Mouse (Mus musculus) left cerebral cortex, adult 18-20 months (tissue): ENCODE data around the gene Dmap1. TPM values are rescaled to one million over a fixed set of nuclear protein-coding genes. Genes with fewer than 3 reads are reported as not detected.
A peak's percentile ranks its signal among the peaks of the same experiment; 100 is the strongest.

Experiments
- DNase-seq, 2 experiments: peaks; one replicate each; pipeline ENCODE4 v3.0.0; 2021 to 2022; ENCODE audit warnings: low spot score in 2 of 2, mixed read lengths in 1 of 2
- total RNA-seq, 2 experiments: library from RNA; stranded (reverse); gene quantifications; 2 replicates each; pipeline ENCODE4 v1.2.3; 2021

Gene Dmap1
- total RNA-seq, 2 experiments from 2014 or later, result 38.8 to 39.6 TPM

DNA sequence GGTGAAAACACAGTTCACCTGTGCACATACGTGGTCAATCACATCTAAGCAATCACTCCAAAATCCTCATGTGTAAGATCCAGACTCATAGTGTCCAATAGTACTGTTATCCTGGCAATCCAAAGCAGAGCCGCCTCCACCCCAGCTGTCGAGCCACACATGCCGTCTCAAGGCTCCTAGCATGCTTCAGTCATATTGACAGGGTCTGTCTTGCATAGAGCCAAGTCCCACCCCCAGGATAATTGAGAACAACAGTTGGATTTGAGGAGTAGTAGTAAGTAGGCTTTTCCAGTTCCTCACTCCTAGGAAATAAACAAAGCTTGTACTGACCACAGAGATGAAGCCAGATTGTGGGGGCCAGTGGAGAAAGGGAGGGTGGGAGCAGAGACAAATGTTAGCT lies 24.4 kb downstream of the Dmap1 start:
- peak; percentile 51 for DNase-seq

DNA sequence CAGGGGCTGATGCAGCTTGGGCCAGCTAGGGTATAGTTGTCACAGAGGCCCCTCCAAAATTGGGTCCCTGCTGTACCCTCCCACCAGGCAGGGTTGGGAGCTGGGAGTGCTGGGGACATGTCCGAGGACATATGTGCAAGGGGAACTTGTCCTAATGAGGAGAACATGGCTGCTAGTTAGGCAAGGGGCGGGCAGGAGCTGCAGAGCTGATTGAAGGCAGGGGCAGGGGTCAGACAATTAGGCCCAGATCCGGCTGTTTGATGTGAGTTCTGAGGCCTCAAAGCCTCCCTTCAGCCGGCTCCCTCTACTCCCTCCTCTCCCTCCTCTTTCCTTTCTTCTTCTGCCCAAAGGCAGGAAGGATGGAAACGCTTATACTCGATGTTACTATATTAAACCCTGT lies 25.1 kb downstream of the Dmap1 start:
- DNase-seq, result no peak

DNA sequence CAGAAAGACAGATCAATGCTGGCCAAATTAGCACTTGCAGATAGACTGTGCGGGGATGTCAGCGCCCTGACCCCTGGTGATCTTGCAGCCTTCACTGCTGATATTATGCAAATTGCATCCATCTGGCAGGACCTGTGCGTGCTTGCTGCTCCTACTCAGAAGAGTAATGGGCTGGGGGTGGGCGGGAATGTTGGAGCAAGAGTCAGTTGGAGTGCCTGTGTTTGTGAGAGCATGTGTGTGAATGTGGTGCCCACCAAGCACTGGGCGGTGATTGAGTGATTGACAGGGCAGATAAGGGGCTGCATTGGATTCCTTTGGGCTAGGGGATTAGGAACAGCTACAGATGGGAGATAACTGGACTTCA lies 26.6 kb downstream of the Dmap1 start:
- DNase-seq, result no peak

DNA sequence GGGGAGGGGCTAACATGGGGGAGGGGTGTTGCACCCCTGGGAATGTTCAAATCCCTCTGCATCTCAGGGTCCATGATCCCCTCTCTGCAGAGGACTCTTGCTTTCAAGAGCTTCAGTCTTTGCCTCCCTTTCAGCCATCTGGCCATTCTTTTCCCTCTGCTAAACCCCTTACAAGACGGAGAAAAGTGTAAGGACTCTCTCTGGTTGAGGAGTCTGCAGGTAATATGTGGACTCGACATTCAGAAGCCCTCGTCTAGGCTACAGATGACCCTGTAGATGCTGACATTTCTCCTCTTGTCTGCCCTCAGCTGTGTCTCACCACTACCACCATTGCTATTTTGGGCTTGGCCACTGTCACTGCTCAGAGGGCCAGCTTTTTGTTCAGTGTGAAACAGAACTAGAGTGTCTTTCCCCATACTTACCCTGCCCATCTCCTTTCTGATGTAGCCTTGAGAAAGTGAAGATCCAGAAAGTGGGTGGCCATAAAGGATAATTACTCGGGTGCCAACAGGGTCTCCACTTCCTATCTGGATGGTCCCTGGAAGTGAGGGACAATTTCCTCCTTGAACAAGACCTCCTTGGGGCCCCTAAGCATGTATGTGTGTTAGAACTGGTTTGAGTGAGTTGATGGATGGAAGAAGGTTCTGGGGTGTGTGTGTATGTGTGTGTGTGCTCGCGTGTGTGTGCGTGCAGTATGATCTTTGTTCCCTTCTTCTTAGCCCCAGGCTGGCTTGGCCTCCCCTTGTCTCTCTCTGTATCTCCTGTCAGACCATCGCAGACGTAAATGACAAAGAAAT lies 27.2 kb downstream of the Dmap1 start:
- no peak for DNase-seq

GRCm38 (mm10) chr4:117654016-117654702 lies 27.9 kb downstream of the Dmap1 start:
- DNase-seq, result no peak

GRCm38 (mm10) chr4:117652727-117653126 lies 29.3 kb downstream of the Dmap1 start:
- no peak for DNase-seq

DNA sequence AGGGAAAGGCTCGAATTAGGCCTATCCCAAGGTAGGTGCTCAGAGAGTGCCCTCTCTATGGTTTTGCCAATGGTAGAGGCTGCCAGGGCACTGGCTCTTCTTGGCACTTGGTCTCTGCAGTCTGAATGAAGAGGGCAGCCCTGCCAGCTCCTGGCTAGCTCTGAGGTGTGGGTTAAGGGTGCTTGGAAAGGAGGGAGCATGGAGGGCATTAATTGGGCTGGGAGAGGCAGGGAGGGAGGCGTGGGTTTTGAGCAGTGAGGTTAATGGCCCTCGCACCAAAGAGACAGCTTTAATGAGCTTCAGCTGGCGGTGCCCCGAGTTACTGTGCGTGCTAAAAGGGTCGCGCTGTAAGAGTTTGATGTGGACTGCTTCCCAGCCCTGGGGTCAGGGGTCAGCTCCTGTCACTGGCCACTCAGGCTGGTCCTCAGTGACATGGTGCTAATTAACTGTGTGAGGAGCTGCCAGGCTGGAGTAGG lies 30.4 kb downstream of the Dmap1 start:
- DNase-seq, result no peak

DNA sequence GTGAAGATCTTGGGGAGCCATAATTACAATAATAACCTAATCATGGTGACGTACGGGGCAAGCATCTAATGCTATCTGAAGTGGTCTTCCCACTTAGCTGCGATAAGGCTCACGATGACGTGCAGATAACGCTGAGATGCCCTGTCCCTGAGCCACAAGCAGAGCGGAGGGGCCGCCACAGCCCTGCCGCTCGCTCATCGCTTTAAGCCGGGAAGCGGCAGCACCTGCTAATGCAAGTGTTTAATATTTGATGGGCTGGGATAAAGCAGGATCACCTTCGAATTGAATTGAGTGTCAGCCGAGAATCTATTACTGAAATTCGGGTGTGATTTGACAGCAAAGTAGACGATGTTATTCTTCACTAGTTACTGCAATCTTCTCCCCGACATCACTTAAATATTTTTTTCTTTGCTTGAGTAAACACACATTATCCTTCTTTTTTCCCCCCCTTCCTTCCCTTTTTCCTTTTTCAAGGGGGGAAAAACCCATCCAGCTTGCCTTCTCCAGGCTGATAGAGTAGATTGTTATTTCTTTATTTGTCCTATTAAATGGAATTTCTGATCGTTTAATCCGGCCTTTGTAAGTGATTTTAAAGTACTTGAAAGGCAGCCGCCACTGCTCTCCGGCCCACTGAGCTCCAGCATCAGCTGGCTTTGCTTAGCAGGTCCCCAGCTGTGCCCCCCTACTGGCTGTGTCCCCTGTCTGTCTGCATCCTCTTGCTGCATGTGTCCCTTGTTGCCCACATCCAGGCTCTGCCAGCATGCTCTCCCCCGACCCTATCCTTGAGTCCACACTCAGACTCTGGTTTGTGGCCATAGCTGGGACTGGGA lies 34.9 kb downstream of the Dmap1 start:
- no peak for DNase-seq

GRCm38 (mm10) chr4:117646496-117646895 lies 35.6 kb downstream of the Dmap1 start:
- DNase-seq, result no peak

- no peak for DNase-seq
Measured at GRCm38 (mm10) chr4:117645859-117646258, 36.2 kb downstream of the Dmap1 start.

DNA sequence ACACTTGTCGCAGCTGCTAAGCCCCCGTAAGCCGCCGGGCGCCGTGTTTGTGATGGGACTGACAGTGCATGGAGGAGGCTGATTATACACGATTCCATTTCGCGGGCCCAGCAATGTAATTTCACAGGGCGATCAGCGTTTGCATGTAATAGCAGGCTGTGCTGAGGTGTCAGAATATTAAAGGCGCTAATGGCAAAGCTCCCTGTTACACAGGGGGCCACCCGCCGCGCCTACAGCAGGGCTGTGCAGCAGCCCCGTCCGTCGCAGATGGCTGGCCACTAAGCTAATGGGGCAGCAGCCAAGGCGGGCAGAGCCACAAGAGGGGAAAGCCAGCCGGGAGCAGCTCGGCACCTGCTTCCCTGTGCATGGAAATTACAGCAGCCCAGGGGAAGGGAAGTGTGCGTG lies 37.0 kb downstream of the Dmap1 start:
- DNase-seq, result peak in 1 of 2 experiments; percentile 18

DNA sequence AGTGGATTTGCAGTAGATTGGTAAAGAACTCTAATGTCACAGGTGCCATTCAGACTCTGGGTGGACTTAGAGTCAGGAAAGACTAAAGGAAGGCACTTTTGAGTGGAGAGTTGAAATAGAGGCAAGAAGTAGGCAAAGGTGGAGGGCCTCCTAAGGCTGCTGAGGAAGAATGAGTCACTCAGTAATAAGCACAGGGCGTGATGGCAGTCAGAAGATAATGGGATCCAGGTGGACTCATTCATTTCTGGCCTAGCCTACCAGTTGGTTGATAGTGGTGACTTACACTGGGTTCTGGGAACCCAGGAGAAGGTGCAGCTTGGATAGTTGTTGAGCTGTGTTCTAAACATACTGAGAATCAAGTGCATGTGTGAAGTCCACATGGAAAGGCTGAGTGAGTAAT lies 40.3 kb downstream of the Dmap1 start:
- DNase-seq, result no peak

DNA sequence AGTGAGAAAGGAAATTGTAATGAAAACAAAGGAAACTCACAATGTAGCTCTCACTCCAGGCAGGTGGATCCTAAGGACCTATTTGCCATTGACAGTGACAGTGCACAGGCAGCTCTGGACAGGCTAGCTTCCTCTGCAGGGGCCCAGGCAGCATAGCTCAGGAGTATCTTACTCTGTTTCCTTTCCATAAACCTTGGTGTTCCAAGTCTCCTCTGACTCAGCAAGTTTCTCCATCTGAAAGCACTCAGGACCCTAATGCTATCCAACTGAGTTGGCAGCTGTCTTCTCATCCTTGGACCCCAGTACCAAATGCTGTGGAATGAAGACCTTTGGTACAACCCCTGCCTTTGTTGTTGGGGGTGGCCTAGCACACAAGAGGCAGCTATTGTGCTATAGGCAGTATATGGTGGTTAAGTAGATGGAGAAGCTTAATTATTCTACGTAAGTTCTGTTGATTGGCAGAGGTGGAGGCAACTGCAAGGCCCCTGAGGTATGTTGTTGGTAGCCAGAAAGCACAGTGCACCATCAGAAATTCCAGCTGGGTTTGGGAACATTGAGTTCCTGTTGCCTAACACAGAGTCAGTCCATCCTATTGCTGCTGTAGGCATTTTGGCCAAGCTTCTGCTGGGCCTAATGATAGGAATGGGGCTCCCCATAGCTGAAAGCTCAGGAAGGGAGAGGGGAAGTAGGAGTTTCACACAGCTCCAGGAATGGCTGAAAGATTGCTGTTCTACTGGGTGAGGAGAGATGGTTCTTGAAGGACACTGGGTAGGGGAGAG lies 41.0 kb downstream of the Dmap1 start:
- no peak for DNase-seq

DNA sequence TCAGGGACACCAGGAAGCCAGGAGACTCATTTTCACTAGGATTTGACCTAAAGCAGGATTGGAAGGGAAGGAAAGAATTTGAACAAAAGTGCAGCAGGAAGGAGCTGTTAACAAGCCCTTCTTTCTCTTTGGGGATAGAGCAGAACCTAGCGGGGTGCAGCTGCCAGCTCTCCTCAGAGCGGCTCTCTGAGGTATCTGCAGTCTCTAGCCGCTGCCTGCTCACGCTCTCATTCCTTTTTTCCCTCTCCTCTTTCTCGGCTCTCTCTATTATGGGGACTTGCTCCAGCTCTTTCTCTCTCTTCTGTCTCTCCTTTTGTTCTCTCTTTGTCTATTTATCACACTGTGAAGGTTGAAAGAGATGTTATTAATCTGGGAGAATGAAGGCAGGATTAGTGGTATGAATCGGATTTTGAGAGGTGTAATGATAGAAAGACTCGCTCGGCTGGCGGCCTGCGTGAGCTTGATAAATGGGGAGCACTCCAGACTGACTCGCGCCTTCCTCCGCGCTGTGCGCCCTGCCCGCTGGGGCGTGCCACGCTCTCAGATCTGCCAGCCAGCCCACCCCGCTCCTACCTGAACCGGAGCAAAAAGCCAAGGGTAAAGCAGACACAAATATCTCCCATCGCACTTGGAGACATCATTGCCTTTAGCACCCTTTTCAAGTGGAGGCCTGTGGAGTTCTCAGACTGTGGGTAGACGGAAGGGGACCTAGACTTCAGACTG lies 45.0 kb downstream of the Dmap1 start:
- DNase-seq, result no peak

- DNase-seq, result no peak
Measured at GRCm38 (mm10) chr4:117636152-117636551, 45.9 kb downstream of the Dmap1 start.

- no peak for DNase-seq
Measured at GRCm38 (mm10) chr4:117634642-117635041, 47.4 kb downstream of the Dmap1 start.

- DNase-seq, result no peak
Measured at GRCm38 (mm10) chr4:117633527-117633926, 48.5 kb downstream of the Dmap1 start.

- DNase-seq, result no peak
Measured at GRCm38 (mm10) chr4:117630053-117630670, 51.9 kb downstream of the Dmap1 start.

GRCm38 (mm10) chr4:117628464-117628863 lies 53.6 kb downstream of the Dmap1 start:
- DNase-seq, result no peak
